Mouse (Mus musculus) midbrain, embryonic 15.5 days (tissue): ENCODE measurements around the gene Akap13. TPM values are rescaled to one million over a fixed set of nuclear protein-coding genes. Genes with fewer than 3 reads are reported as not detected.
"Not testable (repeated sequence)": the region's sequence is repeated elsewhere in the genome, so short reads cannot be mapped to it uniquely, and the experiment has no call there.

ENCODE experiments used
- ATAC-seq: fragments of 200-750 bp; cut with Nextera tagmentation; replicated peaks from 2 replicates; pipeline ENCODE4 v1.8.0; 2017; ENCODE audit warnings: moderate TSS enrichment
- H3K27ac ChIP-seq: fragments of 300-500 bp; sonication (generic); 2 replicates; pipeline ENCODE4 v1.5.1; 2015; ENCODE audit warnings: mild to moderate bottlenecking, inconsistent platforms
- H3K27me3 ChIP-seq: fragments of 300-500 bp; sonication (generic); replicated peaks from 2 replicates; pipeline ENCODE4 v1.6.1; 2015; ENCODE audit warnings: inconsistent platforms
- H3K36me3 ChIP-seq: fragments of 300-500 bp; sonication (generic); replicated peaks from 2 replicates; pipeline ENCODE4 v1.6.1; 2015; ENCODE audit warnings: inconsistent platforms
- H3K4me1 ChIP-seq: fragments of 300-500 bp; sonication (generic); 2 replicates; pipeline ENCODE4 v1.6.1; 2015; ENCODE audit warnings: inconsistent platforms
- H3K4me2 ChIP-seq: fragments of 300-500 bp; sonication (generic); 2 replicates; pipeline ENCODE4 v1.6.1; 2015; ENCODE audit warnings: inconsistent platforms, mild to moderate bottlenecking, moderate library complexity
- H3K4me3 ChIP-seq: fragments of 300-500 bp; sonication (generic); 2 replicates; pipeline ENCODE4 v1.5.1; 2015; ENCODE audit warnings: mild to moderate bottlenecking, inconsistent platforms
- H3K9ac ChIP-seq: fragments of 300-500 bp; sonication (generic); 2 replicates; pipeline ENCODE4 v1.6.1; 2015; ENCODE audit warnings: mild to moderate bottlenecking, inconsistent platforms
- H3K9me3 ChIP-seq: fragments of 300-500 bp; sonication (generic); 2 replicates; pipeline ENCODE4 v1.6.1; 2016; ENCODE audit warnings: inconsistent platforms
- whole genome bisulfite sequencing: fragments of 180-500 bp; shearing (Covaris S2); methylation state at CpG from one replicate; pipeline ENCODE4 v1.1.7; 2015; ENCODE audit warnings: mixed read lengths; 5-methylcytosine and 5-hydroxymethylcytosine counted together
- polyA plus RNA-seq: library from polyadenylated mRNA; unstranded; fragments of >200 nt; fragmentation: Nextera tagmentation; extraction: Ambion mirVana; gene quantifications from 2 replicates; pipeline ENCODE4 v1.2.1, GENCODE M21; 2015

The Akap13 gene
- polyA plus RNA-seq, 1 experiment from 2014 or later: 16.1 TPM

GRCm38 (mm10) chr7:75767080-75767769 lies 311.9 kb downstream of the Akap13 start:
- H3K4me2 ChIP-seq, H3K27ac ChIP-seq, H3K9ac ChIP-seq, H3K4me3 ChIP-seq, H3K4me1 ChIP-seq, H3K27me3 ChIP-seq, H3K9me3 ChIP-seq, H3K36me3 ChIP-seq: not testable (repeated sequence)
- WGBS: 55% methylated on average over 1 of the region's 5 CpGs
- ATAC-seq: peak; percentile 86

GRCm38 (mm10) chr7:75768169-75768568 lies 312.8 kb downstream of the Akap13 start:
- no peak overlapping the region for H3K4me3 ChIP-seq
- H3K4me1 ChIP-seq: no peaks in the 10 kb centered on the region
- no peak overlapping the region for H3K9ac ChIP-seq
- WGBS: 87% methylated on average over 2 of the region's 2 CpGs
- H3K36me3 ChIP-seq: no peaks in the 10 kb centered on the region
- no peak overlapping the region for H3K4me2 ChIP-seq
- no peak for ATAC-seq
- no peak overlapping the region for H3K27ac ChIP-seq
- H3K9me3 ChIP-seq: no peaks in the 10 kb centered on the region
- H3K27me3 ChIP-seq: no peaks in the 10 kb centered on the region

GRCm38 (mm10) chr7:75769909-75770308 lies 314.6 kb downstream of the Akap13 start:
- Histone ChIP-seq H3K9me3 (no peaks in the 10 kb centered on the region), H3K4me1 (no peaks in the 10 kb centered on the region), H3K4me2 (no peak overlapping the region), H3K9ac (no peak overlapping the region), H3K4me3 (no peak overlapping the region), H3K27me3 (no peaks in the 10 kb centered on the region), H3K36me3 (no peaks in the 10 kb centered on the region), H3K27ac (no peak overlapping the region)
- WGBS: 91% methylated on average over 9 of the region's 9 CpGs
- no peak for ATAC-seq

- WGBS: 94% methylated on average over 18 of the region's 18 CpGs
- H3K4me3 ChIP-seq, H3K27me3 ChIP-seq, H3K4me1 ChIP-seq, H3K9me3 ChIP-seq, H3K9ac ChIP-seq, H3K36me3 ChIP-seq, ATAC-seq, H3K4me2 ChIP-seq, H3K27ac ChIP-seq: not testable (repeated sequence)
These were observed 319.1 kb downstream of the Akap13 start for GRCm38 (mm10) chr7:75774095-75775078.

- ATAC-seq: no peak
- H3K9ac ChIP-seq: no peak overlapping the region
- WGBS: 96% methylated on average over 2 of the region's 2 CpGs
These were observed 322.7 kb downstream of the Akap13 start for GRCm38 (mm10) chr7:75778053-75778452.

GRCm38 (mm10) chr7:75780812-75781211 lies 325.5 kb downstream of the Akap13 start:
- WGBS: 17% methylated on average over 4 of the region's 5 CpGs
- Histone ChIP-seq H3K4me2 (no peak overlapping the region), H3K36me3 (no peaks in the 10 kb centered on the region), H3K27ac (no peak overlapping the region), H3K4me3 (no peak overlapping the region), H3K4me1 (0 out of 2 replicates have a peak, but pooled peaks cover 4% of the 10 kb centered on the region), H3K9ac (no peak overlapping the region), H3K9me3 (no peaks in the 10 kb centered on the region), H3K27me3 (no peaks in the 10 kb centered on the region)
- ATAC-seq: no peak

More at GRCm38 (mm10) chr7:75778053-75778452, 322.7 kb downstream of the Akap13 start:
- Histone ChIP-seq H3K27me3 (no peaks in the 10 kb centered on the region), H3K4me3 (no peak overlapping the region), H3K4me1 (0 out of 2 replicates have a peak, but pooled peaks cover 4% of the 10 kb centered on the region), H3K27ac (no peak overlapping the region), H3K9me3 (no peaks in the 10 kb centered on the region), H3K4me2 (no peak overlapping the region), H3K36me3 (no peaks in the 10 kb centered on the region)

GRCm38 (mm10) chr7:75781298-75781947 lies 326.1 kb downstream of the Akap13 start:
- ATAC-seq: peak; percentile 43
- Histone ChIP-seq H3K36me3 (no peaks in the 10 kb centered on the region), H3K27ac (no peak overlapping the region), H3K4me1 (0 out of 2 replicates have a peak, but pooled peaks cover 4% of the 10 kb centered on the region), H3K27me3 (no peaks in the 10 kb centered on the region), H3K4me2 (peak overlapping the region; percentile 86), H3K9me3 (no peaks in the 10 kb centered on the region), H3K4me3 (peak overlapping the region; percentile 52), H3K9ac (peak overlapping the region; percentile 47)
- 5% methylated on average over 13 of the region's 13 CpGs for WGBS

GRCm38 (mm10) chr7:75781948-75782722 lies 326.8 kb downstream of the Akap13 start:
- H3K27me3 ChIP-seq: no peaks in the 10 kb centered on the region
- peak overlapping the region; percentile 52 for H3K4me3 ChIP-seq
- H3K36me3 ChIP-seq: no peaks in the 10 kb centered on the region
- 13% methylated on average over 36 of the region's 36 CpGs for WGBS
- 0 out of 2 replicates have a peak, but pooled peaks cover 4% of the 10 kb centered on the region for H3K4me1 ChIP-seq
- peak overlapping the region; percentile 86 for H3K4me2 ChIP-seq
- no peaks in the 10 kb centered on the region for H3K9me3 ChIP-seq
- peak overlapping the region; percentile 47 for H3K9ac ChIP-seq
- peak; percentile 98 for ATAC-seq
- H3K27ac ChIP-seq: no peak overlapping the region

GRCm38 (mm10) chr7:75782723-75783011 lies 327.3 kb downstream of the Akap13 start:
- Histone ChIP-seq H3K27ac (no peak overlapping the region), H3K36me3 (no peaks in the 10 kb centered on the region), H3K9ac (no peak overlapping the region), H3K4me2 (no peak overlapping the region), H3K4me3 (no peak overlapping the region), H3K4me1 (0 out of 2 replicates have a peak, but pooled peaks cover 4% of the 10 kb centered on the region), H3K9me3 (no peaks in the 10 kb centered on the region), H3K27me3 (no peaks in the 10 kb centered on the region)
- 88% methylated on average over 3 of the region's 3 CpGs for WGBS
- ATAC-seq: no peak

- Histone ChIP-seq H3K9ac (no peak overlapping the region), H3K36me3 (no peaks in the 10 kb centered on the region), H3K27me3 (no peaks in the 10 kb centered on the region), H3K4me3 (no peak overlapping the region), H3K4me1 (0 out of 2 replicates have a peak, but pooled peaks cover 4% of the 10 kb centered on the region), H3K27ac (no peak overlapping the region), H3K9me3 (no peaks in the 10 kb centered on the region), H3K4me2 (no peak overlapping the region)
- no peak for ATAC-seq
- WGBS: 90% methylated on average over 14 of the region's 14 CpGs
These were observed 330.3 kb downstream of the Akap13 start for GRCm38 (mm10) chr7:75785388-75786328.

- no peak overlapping the region for H3K27ac ChIP-seq
- no peak overlapping the region for H3K9ac ChIP-seq
- H3K36me3 ChIP-seq: no peaks in the 10 kb centered on the region
- H3K27me3 ChIP-seq: no peaks in the 10 kb centered on the region
- H3K4me3 ChIP-seq: no peak overlapping the region
- 87% methylated on average over 1 of the region's 2 CpGs for WGBS
- ATAC-seq: no peak
- H3K4me1 ChIP-seq: no peaks in the 10 kb centered on the region
- H3K4me2 ChIP-seq: no peak overlapping the region
- H3K9me3 ChIP-seq: no peaks in the 10 kb centered on the region
These were observed 331.5 kb downstream of the Akap13 start for GRCm38 (mm10) chr7:75786812-75787211.
